Mouse (Mus musculus) hindbrain, embryonic 11.5 days (tissue): ENCODE measurements at regions not wholly inside any gene's neighbourhood (a gene's known extent, or its start where the extent isn't known, plus 50 kb on each side); places are given as distances from the start of the nearest gene placed in this dataset.

Experiments used
- ATAC-seq: fragments of 200-750 bp; cut with Nextera tagmentation; 2 replicates; pipeline ENCODE4 v1.8.0; 2017; ENCODE audit warnings: mild to moderate bottlenecking, moderate TSS enrichment, moderate library complexity; ENCODE audit not compliant: low FRiP score
- DNase-seq: peaks from one replicate; pipeline ENCODE4 v3.0.0-alpha.2; 2015; ENCODE audit warnings: low spot score
- H3K27ac ChIP-seq: fragments of 300-500 bp; sonication (generic); 2 replicates; pipeline ENCODE4 v1.5.1; 2014; ENCODE audit warnings: mild to moderate bottlenecking, low read depth, low read length
- H3K27me3 ChIP-seq: fragments of 300-500 bp; sonication (generic); 2 replicates; pipeline ENCODE4 v1.6.1; 2014; ENCODE audit warnings: mild to moderate bottlenecking, low read length, moderate library complexity, mixed read lengths; ENCODE audit not compliant: control insufficient read depth, insufficient read depth
- H3K36me3 ChIP-seq: fragments of 300-500 bp; sonication (generic); 2 replicates; pipeline ENCODE4 v1.6.1; 2014; ENCODE audit warnings: mild to moderate bottlenecking, low read length, moderate library complexity, mixed read lengths; ENCODE audit not compliant: control insufficient read depth, insufficient read depth
- H3K4me1 ChIP-seq: fragments of 300-500 bp; sonication (generic); replicated peaks from 2 replicates; pipeline ENCODE4 v1.6.1; 2014; ENCODE audit warnings: low read length, mixed read lengths; ENCODE audit not compliant: control insufficient read depth, insufficient read depth
- H3K4me2 ChIP-seq: fragments of 300-500 bp; sonication (generic); replicated peaks from 2 replicates; pipeline ENCODE4 v1.6.1; 2014; ENCODE audit warnings: mild to moderate bottlenecking, low read depth, low read length
- H3K4me3 ChIP-seq: fragments of 300-500 bp; sonication (generic); 2 replicates; pipeline ENCODE4 v1.5.1; 2014; ENCODE audit warnings: low read depth, low read length
- H3K9ac ChIP-seq: fragments of 300-500 bp; sonication (generic); 2 replicates; pipeline ENCODE4 v1.6.1; 2014; ENCODE audit warnings: low read depth, low read length
- H3K9me3 ChIP-seq: fragments of 300-500 bp; sonication (generic); 2 replicates; pipeline ENCODE4 v1.6.1; 2016; ENCODE audit warnings: low read length; ENCODE audit not compliant: control insufficient read depth
- WGBS: fragments of 180-500 bp; shearing (Covaris S2); extraction: QIAGEN DNeasy Blood & Tissue Kit; methylation state at CpG from one replicate; pipeline ENCODE4 v1.1.7; 2014; 5-methylcytosine and 5-hydroxymethylcytosine counted together

- Histone ChIP-seq H3K4me3 (no peak overlapping the region), H3K27ac (no peak overlapping the region), H3K4me1 (no peaks in the 10 kb centered on the region), H3K4me2 (no peak overlapping the region), H3K36me3 (no peaks in the 10 kb centered on the region), H3K27me3 (no peaks in the 10 kb centered on the region), H3K9ac (no peak overlapping the region), H3K9me3 (no peaks in the 10 kb centered on the region)
- DNase-seq = no peak
- WGBS = 91% methylated on average over 11 of the region's 11 CpGs
- ATAC-seq = no peak
Measured at GRCm38 (mm10) chr1:34930571-34930970, 80.8 kb downstream of the Plekhb2 start.

DNA sequence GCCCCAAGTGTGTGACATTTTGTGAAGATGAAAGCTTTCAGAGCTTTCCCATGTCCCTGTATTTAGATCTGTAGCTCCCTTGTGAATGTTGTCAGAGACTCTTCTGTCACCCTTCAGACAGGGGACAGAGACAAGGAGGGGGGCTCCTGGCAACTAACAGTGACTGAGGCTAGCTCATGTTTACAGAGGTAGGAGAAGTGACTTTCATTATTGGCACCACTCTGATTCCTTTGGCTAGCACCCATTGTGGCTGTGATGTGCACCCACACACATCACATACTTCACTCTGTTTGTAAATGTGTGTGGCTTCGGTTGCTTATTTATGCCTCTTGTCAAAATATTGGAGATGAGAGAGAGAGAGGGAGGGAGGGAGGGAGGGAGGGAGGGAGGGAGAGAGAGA, 93.4 kb downstream of the Plekhb2 start:
- no peaks in the 10 kb centered on the region for H3K27me3 ChIP-seq
- ATAC-seq = no peak
- no peaks in the 10 kb centered on the region for H3K9me3 ChIP-seq
- 92% methylated on average over 1 of the region's 1 CpGs for WGBS
- no peak overlapping the region for H3K27ac ChIP-seq
- H3K4me2 ChIP-seq = no peak overlapping the region
- no peak for DNase-seq
- no peak overlapping the region for H3K4me3 ChIP-seq
- H3K4me1 ChIP-seq = no peaks in the 10 kb centered on the region
- H3K9ac ChIP-seq = no peak overlapping the region
- H3K36me3 ChIP-seq = no peaks in the 10 kb centered on the region

- Histone ChIP-seq H3K27ac (no peak overlapping the region), H3K4me3 (no peak overlapping the region), H3K9ac (no peak overlapping the region), H3K27me3 (no peaks in the 10 kb centered on the region), H3K9me3 (no peaks in the 10 kb centered on the region), H3K4me1 (no peaks in the 10 kb centered on the region), H3K36me3 (no peaks in the 10 kb centered on the region), H3K4me2 (no peak overlapping the region)
- no peak for ATAC-seq
- 78% methylated on average over 19 of the region's 19 CpGs for WGBS
- peak; percentile 7 for DNase-seq
Measured at GRCm38 (mm10) chr1:34961633-34962507, 112.1 kb downstream of the Plekhb2 start.

- Histone ChIP-seq H3K27ac (no peak overlapping the region), H3K27me3 (no peaks in the 10 kb centered on the region)
- no peak for DNase-seq
Measured at GRCm38 (mm10) chr1:34962508-34962885, 112.7 kb downstream of the Plekhb2 start.

DNA sequence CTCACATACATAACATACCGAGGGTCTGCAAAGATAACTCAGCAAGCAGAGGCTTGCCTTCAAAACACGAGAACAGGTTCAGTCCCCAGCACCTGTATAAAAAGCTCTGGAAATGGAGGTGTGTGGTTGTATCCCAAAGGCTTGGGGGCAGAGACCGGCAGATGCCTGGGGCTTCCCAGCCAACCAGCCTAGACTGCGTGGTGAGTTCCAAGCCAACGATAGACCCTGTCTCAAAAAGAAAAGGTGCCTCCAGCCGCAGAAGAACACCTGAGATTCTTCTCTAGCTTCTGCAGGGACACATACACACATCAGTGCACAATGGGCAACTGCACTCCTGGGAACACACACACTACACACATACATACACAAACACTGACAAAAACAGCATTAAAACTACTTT, 125.0 kb downstream of the Plekhb2 start:
- H3K4me1 ChIP-seq = no peaks in the 10 kb centered on the region
- H3K9me3 ChIP-seq = no peaks in the 10 kb centered on the region
- H3K27me3 ChIP-seq = no peaks in the 10 kb centered on the region
- no peak overlapping the region for H3K4me3 ChIP-seq
- ATAC-seq (no peak), DNase-seq (no peak)
- no peaks in the 10 kb centered on the region for H3K36me3 ChIP-seq
- 93% methylated on average over 6 of the region's 6 CpGs for WGBS
- no peak overlapping the region for H3K27ac ChIP-seq
- no peak overlapping the region for H3K9ac ChIP-seq
- H3K4me2 ChIP-seq = no peak overlapping the region

More at GRCm38 (mm10) chr1:34962508-34962885, 112.7 kb downstream of the Plekhb2 start:
- Histone ChIP-seq H3K9ac (no peak overlapping the region), H3K4me2 (no peak overlapping the region), H3K4me3 (no peak overlapping the region), H3K4me1 (no peaks in the 10 kb centered on the region), H3K9me3 (no peaks in the 10 kb centered on the region), H3K36me3 (no peaks in the 10 kb centered on the region)
- no peak for ATAC-seq
- WGBS = 74% methylated on average over 6 of the region's 6 CpGs

DNA sequence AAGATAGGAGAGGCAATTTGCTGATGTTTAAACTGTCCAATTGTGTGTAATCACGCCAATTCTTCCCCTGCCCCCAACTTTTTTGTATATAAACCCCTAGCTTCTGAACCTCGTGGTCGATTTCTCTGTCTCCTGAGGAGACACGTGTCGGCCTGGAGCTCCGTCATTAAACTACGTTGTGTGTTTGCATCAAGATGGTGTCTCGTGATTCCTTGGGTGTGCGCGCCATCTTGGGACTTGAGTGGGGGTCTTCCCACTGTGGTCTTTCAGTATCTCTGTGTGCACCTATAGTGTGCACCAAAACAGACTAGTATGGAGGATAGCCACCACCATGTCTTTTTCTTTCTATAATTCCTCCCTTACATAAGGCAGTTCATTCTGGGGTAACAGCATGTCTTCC, 128.4 kb downstream of the Plekhb2 start:
- no peak overlapping the region for H3K4me3 ChIP-seq
- no peaks in the 10 kb centered on the region for H3K36me3 ChIP-seq
- H3K4me2 ChIP-seq = no peak overlapping the region
- ATAC-seq (no peak), DNase-seq (no peak)
- H3K4me1 ChIP-seq = no peaks in the 10 kb centered on the region
- no peaks in the 10 kb centered on the region for H3K27me3 ChIP-seq
- 93% methylated on average over 10 of the region's 10 CpGs for WGBS
- H3K27ac ChIP-seq = no peak overlapping the region
- no peaks in the 10 kb centered on the region for H3K9me3 ChIP-seq
- no peak overlapping the region for H3K9ac ChIP-seq

- Histone ChIP-seq H3K4me1 (no peaks in the 10 kb centered on the region), H3K4me2 (no peak overlapping the region), H3K4me3 (no peak overlapping the region), H3K9ac (no peak overlapping the region), H3K9me3 (no peaks in the 10 kb centered on the region), H3K27ac (no peak overlapping the region), H3K27me3 (no peaks in the 10 kb centered on the region), H3K36me3 (no peaks in the 10 kb centered on the region)
- WGBS = 85% methylated on average over 3 of the region's 3 CpGs
- ATAC-seq (no peak), DNase-seq (no peak)
Measured at GRCm38 (mm10) chr1:34979350-34979749, 129.6 kb downstream of the Plekhb2 start.

DNA sequence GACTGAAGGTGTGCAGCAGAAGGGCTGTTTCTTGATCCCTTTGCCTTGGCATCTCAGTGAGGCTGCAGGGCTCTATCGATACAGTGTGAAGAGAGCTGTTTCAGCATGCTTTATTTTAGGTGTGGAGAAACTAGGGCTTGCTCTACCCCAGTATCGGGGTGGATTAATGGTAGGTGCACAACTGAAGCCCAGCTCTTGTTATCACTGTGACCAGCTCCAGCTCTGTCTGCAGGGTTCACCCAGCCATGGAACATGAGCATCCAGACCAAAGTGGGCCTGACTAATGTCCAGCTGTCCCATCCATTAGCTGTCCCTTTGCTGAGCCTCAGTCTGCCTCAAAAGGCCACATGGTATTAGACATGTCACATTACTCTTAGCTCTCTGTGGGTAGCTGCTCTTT, 132.2 kb downstream of the Plekhb2 start:
- Histone ChIP-seq H3K27me3 (no peaks in the 10 kb centered on the region), H3K4me3 (no peak overlapping the region), H3K36me3 (no peaks in the 10 kb centered on the region), H3K4me1 (no peaks in the 10 kb centered on the region), H3K4me2 (no peak overlapping the region), H3K9me3 (no peaks in the 10 kb centered on the region), H3K27ac (no peak overlapping the region), H3K9ac (no peak overlapping the region)
- DNase-seq (no peak), ATAC-seq (no peak)
- 98% methylated on average over 2 of the region's 2 CpGs for WGBS

DNA sequence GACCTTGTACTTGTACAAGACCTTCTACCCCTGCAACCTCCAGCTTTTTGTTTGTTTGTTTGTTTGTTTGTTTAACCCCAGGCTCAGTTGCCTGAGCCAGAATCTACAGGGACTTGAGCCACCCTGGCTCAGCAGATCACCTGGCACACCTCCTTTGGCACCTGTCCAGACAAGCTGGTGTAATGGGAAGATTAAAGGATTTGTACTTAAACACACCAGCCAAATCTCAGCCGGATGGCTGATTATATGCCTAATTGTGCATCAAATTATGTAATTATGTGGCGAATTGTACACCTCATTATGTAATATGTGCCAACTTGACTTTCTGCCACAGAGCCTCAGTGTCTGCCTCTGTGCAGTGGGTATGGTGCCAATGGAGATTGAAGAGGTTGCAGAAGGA, 133.2 kb downstream of the Plekhb2 start:
- no peaks in the 10 kb centered on the region for H3K4me1 ChIP-seq
- H3K27ac ChIP-seq = no peak overlapping the region
- H3K4me2 ChIP-seq = no peak overlapping the region
- no peaks in the 10 kb centered on the region for H3K27me3 ChIP-seq
- H3K36me3 ChIP-seq = no peaks in the 10 kb centered on the region
- no peak overlapping the region for H3K9ac ChIP-seq
- no peaks in the 10 kb centered on the region for H3K9me3 ChIP-seq
- ATAC-seq (no peak), DNase-seq (no peak)
- 88% methylated on average over 2 of the region's 2 CpGs for WGBS
- no peak overlapping the region for H3K4me3 ChIP-seq
